Mouse (Mus musculus): Measurements from ENCODE around the gene Miox. TPM values are rescaled to one million over a fixed set of nuclear protein-coding genes. Genes with fewer than 3 reads are reported as not detected.
A peak's percentile ranks its signal among the peaks of the same experiment; 100 is the strongest.

Miox gene
- polyA plus RNA-seq, 1 experiment from 2014 or later, result not detected

- Histone ChIP-seq H3K27ac (no peak within 1 kb of the TSS), H3K4me3 (no peak within 1 kb of the TSS; the same call in 1 of the 2 replicates), H3K36me3 (no peaks in the 10 kb centered on the region), H3K9ac (0 out of 2 replicates have a peak within 1 kb of the TSS, but pooled peaks have one; percentile 44), H3K9me3 (replicated peaks) (no peaks in the 10 kb centered on the region), H3K27me3 (peaks cover 15% of the 10 kb centered on the region), H3K4me1 (peaks cover 5% of the 10 kb centered on the region; the same call in 1 of the 2 replicates), H3K4me2 (replicated peaks) (peak within 1 kb of the TSS; percentile 32)
- ATAC-seq (ENCODE audit: low FRiP score), result no peak
- WGBS, result 8% methylated on average over 26 of the region's 26 CpGs
Measured at GRCm38 (mm10) chr15:89322670-89323522, 11.3 kb upstream of the Miox start, which contains the start of gene Adm2. Adm2 (plus strand) TSS chr15:89322720.

DNA sequence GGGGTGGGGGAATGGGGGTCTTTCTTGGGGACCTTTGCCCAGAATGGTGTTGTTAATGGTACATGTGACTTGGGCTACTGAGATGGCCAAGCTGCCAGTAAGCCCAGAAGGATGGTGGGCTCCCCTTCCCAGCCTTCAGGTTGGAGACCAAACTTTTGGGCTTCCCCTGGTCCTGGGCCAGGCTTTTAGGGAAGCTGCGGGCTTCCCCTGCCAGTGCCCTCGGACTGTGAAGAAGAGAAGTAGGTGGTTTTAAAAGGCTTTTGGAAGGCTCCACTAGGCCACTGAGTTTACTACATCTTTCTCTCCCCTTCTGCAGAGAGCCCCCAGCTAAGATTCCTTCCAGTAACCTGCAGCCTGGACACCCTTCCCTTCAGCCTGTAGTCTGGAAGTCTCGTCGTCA is 10.5 kb upstream of the Miox start:
- Histone ChIP-seq H3K36me3 (no peaks in the 10 kb centered on the region), H3K4me2 (replicated peaks) (no peak overlapping the region), H3K4me3 (no peak overlapping the region), H3K27me3 (peaks cover 15% of the 10 kb centered on the region), H3K4me1 (peaks cover 5% of the 10 kb centered on the region; the same call in 1 of the 2 replicates), H3K9me3 (replicated peaks) (no peaks in the 10 kb centered on the region), H3K9ac (no peak overlapping the region), H3K27ac (no peak overlapping the region)
- WGBS, result 87% methylated on average over 4 of the region's 4 CpGs
- no peak for ATAC-seq (ENCODE audit: low FRiP score)

GRCm38 (mm10) chr15:89326441-89326840 is 7.8 kb upstream of the Miox start:
- H3K9ac ChIP-seq, result no peak overlapping the region
- no peak for ATAC-seq (ENCODE audit: low FRiP score)

GRCm38 (mm10) chr15:89334774-89335537 is 758 bp downstream of the Miox start:
- Histone ChIP-seq H3K4me2 (replicated peaks) (no peak overlapping the region), H3K27me3 (no peaks in the 10 kb centered on the region), H3K9me3 (replicated peaks) (no peaks in the 10 kb centered on the region), H3K4me3 (no peak overlapping the region), H3K36me3 (no peaks in the 10 kb centered on the region), H3K4me1 (no peaks in the 10 kb centered on the region), H3K9ac (no peak overlapping the region; the same call in 1 of the 2 replicates), H3K27ac (no peak overlapping the region)
- no peak for ATAC-seq (ENCODE audit: low FRiP score)
- WGBS, result 84% methylated on average over 17 of the region's 17 CpGs

More at GRCm38 (mm10) chr15:89326441-89326840, 7.8 kb upstream of the Miox start:
- Histone ChIP-seq H3K4me3 (no peak overlapping the region), H3K4me2 (replicated peaks) (no peak overlapping the region), H3K4me1 (peaks cover 5% of the 10 kb centered on the region; the same call in 1 of the 2 replicates), H3K27ac (no peak overlapping the region), H3K9me3 (replicated peaks) (no peaks in the 10 kb centered on the region), H3K27me3 (peaks cover 15% of the 10 kb centered on the region), H3K36me3 (no peaks in the 10 kb centered on the region)
- 61% methylated on average over 5 of the region's 5 CpGs for WGBS

DNA sequence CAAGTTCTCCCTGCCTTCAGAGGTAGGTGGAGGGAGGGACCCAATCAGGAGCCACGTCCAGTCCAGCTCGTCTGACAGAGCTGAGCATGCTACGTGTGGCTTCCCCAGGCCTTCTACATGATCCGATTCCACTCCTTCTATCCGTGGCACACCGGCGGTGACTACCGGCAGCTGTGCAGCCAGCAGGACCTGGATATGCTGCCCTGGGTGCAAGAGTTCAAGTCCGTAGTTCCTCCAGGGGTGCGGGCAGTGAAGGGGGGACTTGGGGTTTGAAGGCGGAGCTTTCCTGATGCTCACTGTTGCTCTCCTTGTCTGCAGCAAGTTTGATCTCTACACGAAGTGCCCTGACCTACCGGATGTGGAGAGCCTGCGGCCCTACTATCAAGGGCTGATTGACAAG is 2.2 kb downstream of the Miox start:
- H3K27me3 ChIP-seq, result no peaks in the 10 kb centered on the region
- H3K27ac ChIP-seq, result no peak overlapping the region
- no peaks in the 10 kb centered on the region for H3K9me3 ChIP-seq (replicated peaks)
- no peak overlapping the region for H3K9ac ChIP-seq
- no peak overlapping the region for H3K4me2 ChIP-seq (replicated peaks)
- 83% methylated on average over 14 of the region's 14 CpGs for WGBS
- H3K4me3 ChIP-seq, result no peak overlapping the region
- no peaks in the 10 kb centered on the region for H3K4me1 ChIP-seq
- no peaks in the 10 kb centered on the region for H3K36me3 ChIP-seq
- no peak for ATAC-seq (ENCODE audit: low FRiP score)

DNA sequence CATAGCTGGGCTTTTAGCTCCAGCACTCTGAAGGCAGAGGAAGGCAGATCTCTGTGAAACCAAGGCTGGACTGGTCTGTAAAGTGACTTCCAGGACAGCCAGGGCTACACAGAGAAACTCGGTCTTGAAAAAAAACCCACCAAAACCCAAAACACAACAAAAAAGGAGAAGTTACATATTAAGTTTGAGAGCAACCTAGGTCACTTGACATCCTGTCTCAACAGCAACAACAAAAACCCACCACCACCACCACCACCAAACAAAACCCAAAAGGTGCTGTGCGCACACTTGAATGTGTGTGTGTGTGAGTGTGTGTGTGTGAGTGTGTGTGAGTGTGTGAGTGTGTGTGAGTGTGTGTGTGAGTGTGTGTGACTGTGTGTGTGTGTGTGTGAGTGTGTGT is 5.5 kb downstream of the Miox start:
- ATAC-seq (ENCODE audit: low FRiP score), result no peak
- H3K27ac ChIP-seq, result no peak overlapping the region
- no peak overlapping the region for H3K4me3 ChIP-seq
- no peaks in the 10 kb centered on the region for H3K36me3 ChIP-seq
- WGBS, result 90% methylated on average over 2 of the region's 2 CpGs
- no peaks in the 10 kb centered on the region for H3K9me3 ChIP-seq (replicated peaks)
- H3K4me2 ChIP-seq (replicated peaks), result no peak overlapping the region
- H3K4me1 ChIP-seq, result no peaks in the 10 kb centered on the region
- no peaks in the 10 kb centered on the region for H3K27me3 ChIP-seq
- H3K9ac ChIP-seq, result no peak overlapping the region

DNA sequence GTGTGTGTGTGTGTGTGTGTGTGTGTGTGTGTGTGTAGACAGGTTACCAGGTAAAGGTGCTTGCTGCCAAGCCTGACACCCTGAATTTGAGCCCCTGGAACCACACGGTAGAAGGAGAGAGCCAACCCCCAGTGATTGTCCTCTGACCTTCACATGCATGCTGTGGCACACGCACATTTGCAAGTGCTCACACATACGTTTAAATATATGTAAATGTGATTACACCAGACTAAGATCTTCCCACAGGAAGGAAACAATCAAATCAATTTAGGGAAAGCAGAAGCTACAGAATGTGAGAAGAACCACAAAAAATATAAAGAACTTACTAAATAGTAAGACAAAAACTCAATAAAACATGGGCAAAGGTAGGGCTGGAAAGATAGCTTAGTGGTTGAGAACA is 5.9 kb downstream of the Miox start:
- Histone ChIP-seq H3K4me1 (no peaks in the 10 kb centered on the region), H3K4me3 (no peak overlapping the region), H3K9me3 (replicated peaks) (no peaks in the 10 kb centered on the region), H3K9ac (no peak overlapping the region), H3K36me3 (no peaks in the 10 kb centered on the region), H3K27me3 (no peaks in the 10 kb centered on the region), H3K4me2 (replicated peaks) (no peak overlapping the region), H3K27ac (no peak overlapping the region)
- WGBS, result 77% methylated on average over 3 of the region's 3 CpGs
- ATAC-seq (ENCODE audit: low FRiP score), result no peak

DNA sequence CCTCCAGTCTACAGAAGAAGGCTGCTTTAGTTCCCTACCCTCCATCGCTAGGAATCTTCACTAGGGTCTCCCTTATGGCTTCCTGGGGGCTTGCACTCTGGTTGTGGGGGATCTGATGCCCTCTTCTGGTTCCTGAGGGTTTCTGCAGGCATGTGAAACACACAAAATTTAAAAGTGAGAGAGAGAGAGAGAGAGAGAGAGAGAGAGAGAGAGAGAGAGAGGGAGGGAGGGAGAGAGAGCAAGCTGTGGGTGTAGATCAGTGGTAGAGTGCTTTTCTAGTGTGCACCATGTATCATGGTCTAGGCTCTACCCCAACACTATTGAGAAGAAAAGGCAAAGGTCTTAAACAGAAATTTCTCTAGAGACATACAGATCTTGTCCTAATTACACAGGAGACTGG is 7.5 kb downstream of the Miox start:
- no peak overlapping the region for H3K4me3 ChIP-seq
- no peak overlapping the region for H3K27ac ChIP-seq
- no peaks in the 10 kb centered on the region for H3K9me3 ChIP-seq (replicated peaks)
- H3K4me1 ChIP-seq, result no peaks in the 10 kb centered on the region
- H3K9ac ChIP-seq, result no peak overlapping the region
- no peaks in the 10 kb centered on the region for H3K36me3 ChIP-seq
- no peak for ATAC-seq (ENCODE audit: low FRiP score)
- H3K4me2 ChIP-seq (replicated peaks), result no peak overlapping the region
- H3K27me3 ChIP-seq, result no peaks in the 10 kb centered on the region
- 41% methylated on average over 1 of the region's 1 CpGs for WGBS

- H3K27ac ChIP-seq, result no peak overlapping the region
Measured at GRCm38 (mm10) chr15:89343325-89343724, 9.1 kb downstream of the Miox start.

DNA sequence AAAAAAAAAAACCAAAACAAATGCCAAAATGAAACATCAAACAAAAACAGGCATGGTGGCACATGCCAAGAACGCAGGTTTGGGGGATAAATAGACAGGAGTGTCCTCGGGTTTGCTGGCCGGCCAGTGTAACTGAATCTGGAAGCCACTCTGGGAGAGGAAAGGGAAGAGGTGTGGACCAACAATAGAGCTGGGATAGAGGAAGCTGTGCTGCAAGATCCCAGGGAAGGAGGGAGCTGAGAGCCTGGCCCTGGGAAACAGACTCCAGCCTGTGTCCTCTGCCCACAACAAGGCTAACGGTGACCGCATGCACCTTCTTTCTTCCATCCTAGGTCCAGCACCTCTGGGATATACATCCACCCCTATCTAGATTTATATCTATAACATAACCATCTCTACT is 16.2 kb downstream of the Miox start:
- Histone ChIP-seq H3K4me3 (no peak overlapping the region), H3K27me3 (no peaks in the 10 kb centered on the region), H3K4me1 (peaks cover 14% of the 10 kb centered on the region), H3K36me3 (peaks cover 36% of the 10 kb centered on the region), H3K4me2 (replicated peaks) (no peak overlapping the region), H3K9me3 (replicated peaks) (no peaks in the 10 kb centered on the region), H3K9ac (no peak overlapping the region), H3K27ac (no peak overlapping the region)
- WGBS, result 84% methylated on average over 5 of the region's 5 CpGs
- no peak for ATAC-seq (ENCODE audit: low FRiP score)

More at GRCm38 (mm10) chr15:89343325-89343724, 9.1 kb downstream of the Miox start:
- no peak for ATAC-seq (ENCODE audit: low FRiP score)
- H3K9me3 ChIP-seq (replicated peaks), result no peaks in the 10 kb centered on the region
- H3K27me3 ChIP-seq, result no peaks in the 10 kb centered on the region
- H3K4me2 ChIP-seq (replicated peaks), result no peak overlapping the region
- H3K9ac ChIP-seq, result no peak overlapping the region
- H3K4me1 ChIP-seq, result no peaks in the 10 kb centered on the region
- no peaks in the 10 kb centered on the region for H3K36me3 ChIP-seq
- H3K4me3 ChIP-seq, result no peak overlapping the region
- 89% methylated on average over 3 of the region's 3 CpGs for WGBS

- Histone ChIP-seq H3K9ac (no peak overlapping the region), H3K27me3 (no peaks in the 10 kb centered on the region), H3K36me3 (peaks cover 36% of the 10 kb centered on the region), H3K4me2 (replicated peaks) (no peak overlapping the region), H3K9me3 (replicated peaks) (no peaks in the 10 kb centered on the region), H3K4me1 (peaks cover 16% of the 10 kb centered on the region), H3K4me3 (no peak overlapping the region), H3K27ac (no peak overlapping the region)
- no peak for ATAC-seq (ENCODE audit: low FRiP score)
- WGBS, result 88% methylated on average over 15 of the region's 15 CpGs
Measured at GRCm38 (mm10) chr15:89351302-89351701, 17.1 kb downstream of the Miox start.

GRCm38 (mm10) chr15:89352054-89352453 is 17.9 kb downstream of the Miox start:
- 96% methylated on average over 14 of the region's 14 CpGs for WGBS
- H3K36me3 ChIP-seq, result peaks cover 36% of the 10 kb centered on the region
- no peak overlapping the region for H3K4me2 ChIP-seq (replicated peaks)
- no peak overlapping the region for H3K9ac ChIP-seq
- no peak overlapping the region for H3K27ac ChIP-seq
- H3K27me3 ChIP-seq, result no peaks in the 10 kb centered on the region
- no peaks in the 10 kb centered on the region for H3K9me3 ChIP-seq (replicated peaks)
- no peak overlapping the region for H3K4me3 ChIP-seq
- ATAC-seq (ENCODE audit: low FRiP score), result no peak
- H3K4me1 ChIP-seq, result peaks cover 23% of the 10 kb centered on the region

Data from hindbrain, embryonic 12.5 days (tissue).